Mouse (Mus musculus): ENCODE data around the gene Gpsm1.
A peak's percentile ranks its signal among the peaks of the same experiment; 100 is the strongest.
"Not testable (repeated sequence)": the region's sequence is repeated elsewhere in the genome, so short reads cannot be mapped to it uniquely, and the experiment has no call there.

The Gpsm1 gene

GRCm38 (mm10) chr2:26372396-26372795 is 57.1 kb downstream of the Gpsm1 start:
- DNase-seq (ENCODE audit: low spot score in 2 of 2): no peak

- DNase-seq (ENCODE audit: low spot score in 2 of 2): peak; percentile 76 to 82
These were observed 64.9 kb downstream of the Gpsm1 start, which contains the start of gene Snapc4 for GRCm38 (mm10) chr2:26380131-26380771. Gene Snapc4, minus strand, starts transcription at chr2:26380653.

GRCm38 (mm10) chr2:26380871-26381270 is 65.6 kb downstream of the Gpsm1 start:
- not testable (repeated sequence) for DNase-seq (ENCODE audit: low spot score in 2 of 2)

GRCm38 (mm10) chr2:26387713-26388112 is 72.4 kb downstream of the Gpsm1 start:
- no peak for DNase-seq (ENCODE audit: low spot score in 2 of 2)

- peak; percentile 34 to 48 for DNase-seq (ENCODE audit: low spot score in 2 of 2)
These were observed 73.4 kb downstream of the Gpsm1 start for GRCm38 (mm10) chr2:26388682-26389153.

GRCm38 (mm10) chr2:26389154-26389690 is 73.9 kb downstream of the Gpsm1 start, which contains the start of the genes Entr1 and Pmpca:
Gene Entr1, minus strand, starts transcription at chr2:26389316.
Gene Pmpca, plus strand, starts transcription at chr2:26389339.
- DNase-seq (ENCODE audit: low spot score in 2 of 2): peak; percentile 74 to 87

- no peak for DNase-seq (ENCODE audit: low spot score in 2 of 2)
These were observed 75.6 kb downstream of the Gpsm1 start for GRCm38 (mm10) chr2:26390954-26391353.

- DNase-seq (ENCODE audit: low spot score in 2 of 2): no peak
These were observed 76.3 kb downstream of the Gpsm1 start for GRCm38 (mm10) chr2:26391617-26392016.
